Mouse (Mus musculus) cerebellum, adult 9-11 months (tissue): ENCODE measurements around the gene Gm20604.
A peak's percentile ranks its signal among the peaks of the same experiment; 100 is the strongest.

Experiments used
- DNase-seq: peaks from one replicate; pipeline ENCODE4 v3.0.0; 2022

Gene Gm20604

DNA sequence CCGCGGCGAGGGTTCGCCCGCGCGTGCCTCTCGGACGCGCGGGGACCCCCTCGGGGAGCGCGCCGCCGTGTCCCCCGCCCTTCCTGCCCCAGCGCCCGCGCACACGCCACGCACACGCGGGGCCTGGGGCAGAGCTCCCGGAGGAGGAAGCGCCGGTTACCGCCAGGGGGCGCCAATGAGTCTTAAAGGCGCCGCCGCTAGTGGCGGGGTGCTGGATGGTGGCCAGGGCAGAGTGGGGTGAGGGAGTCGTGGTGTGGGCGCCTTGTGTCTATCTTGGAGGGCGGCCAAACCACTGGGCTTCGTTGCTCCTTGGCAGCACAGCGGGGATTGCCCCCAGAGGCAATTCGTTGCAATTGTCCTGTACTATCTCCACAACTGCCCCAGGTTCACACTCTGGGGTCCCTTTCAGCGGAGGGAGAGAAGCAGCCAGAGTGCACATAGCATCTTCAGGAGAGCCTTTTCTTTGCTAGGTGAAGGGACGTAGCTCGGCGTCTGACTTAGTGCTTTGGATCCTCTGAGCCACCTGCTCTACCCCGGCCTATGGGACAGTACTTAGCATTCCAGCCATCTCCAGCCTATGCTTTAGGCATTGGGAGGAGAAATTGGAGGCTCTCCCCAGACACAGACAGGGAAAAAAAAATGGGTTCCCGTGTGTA lies 53.1 kb downstream of the Gm20604 start:
- peak; percentile 94 for DNase-seq

DNA sequence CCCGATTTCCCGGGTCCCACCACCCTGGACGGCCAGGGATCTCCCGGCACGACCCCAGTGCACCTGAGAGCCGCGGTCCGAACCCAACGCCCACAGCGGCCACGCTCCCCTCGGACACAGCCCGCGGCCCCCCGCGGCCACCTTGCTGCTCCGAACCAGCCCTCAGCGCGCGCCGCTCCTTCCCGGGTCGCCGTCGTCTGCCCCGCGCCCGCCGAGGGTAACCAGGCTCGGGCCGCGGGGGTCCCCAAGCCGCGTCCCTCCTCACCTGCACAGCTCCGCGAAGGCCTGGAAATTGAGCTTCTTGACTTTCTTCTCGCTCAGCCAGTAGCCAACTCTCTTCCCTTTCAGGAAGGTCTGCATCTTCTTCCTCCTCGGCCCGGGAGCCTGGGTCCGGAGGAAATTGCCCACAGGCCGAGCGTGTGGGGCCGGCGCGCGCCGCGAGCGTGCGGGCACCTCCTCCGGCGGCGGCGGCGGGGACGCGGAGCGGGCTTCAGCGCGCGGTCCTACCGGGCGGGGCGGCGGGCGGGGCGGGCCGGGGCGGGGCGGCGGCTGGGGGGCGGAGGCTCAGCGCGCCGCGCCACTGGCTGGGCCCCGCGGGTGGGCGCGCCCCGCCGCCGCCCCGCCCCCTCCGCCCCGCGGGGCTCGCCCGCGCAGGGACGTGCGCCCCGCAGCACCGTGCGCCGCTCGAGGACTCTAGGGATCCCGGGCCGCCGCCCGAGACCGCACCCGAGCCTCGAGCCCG lies 53.8 kb downstream of the Gm20604 start, which contains the start of gene Itpk1:
TSS of gene Itpk1 (minus strand) at position 474 of the 742 bp plus-strand sequence.
- DNase-seq: peak; percentile 75

DNA sequence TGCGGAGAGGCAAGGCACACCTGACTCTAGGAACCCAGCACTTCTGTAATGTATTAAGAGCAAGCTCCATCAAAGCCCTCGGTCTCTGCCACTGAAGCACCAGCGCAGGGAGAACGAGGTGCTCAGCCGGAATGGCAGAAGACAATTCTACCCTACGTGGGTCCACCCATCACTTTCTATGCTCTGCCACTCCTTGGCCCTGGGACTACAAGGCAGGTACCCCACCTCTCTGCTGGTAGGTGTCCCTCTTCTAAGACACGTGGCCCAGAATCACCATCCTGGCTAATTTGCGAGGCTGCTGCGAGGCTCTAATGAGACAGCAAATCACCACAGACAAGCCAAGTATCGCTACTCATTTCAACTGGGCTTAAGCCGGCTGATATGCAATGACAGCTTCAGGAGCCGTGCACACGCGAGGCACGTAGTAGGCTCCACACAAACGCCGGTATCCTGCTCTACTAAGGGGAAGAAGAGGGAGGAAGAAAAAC lies 54.5 kb downstream of the Gm20604 start:
- peak; percentile 67 for DNase-seq

GRCm38 (mm10) chr12:102703441-102703840 lies 55.0 kb downstream of the Gm20604 start:
- DNase-seq: peak; percentile 73

DNA sequence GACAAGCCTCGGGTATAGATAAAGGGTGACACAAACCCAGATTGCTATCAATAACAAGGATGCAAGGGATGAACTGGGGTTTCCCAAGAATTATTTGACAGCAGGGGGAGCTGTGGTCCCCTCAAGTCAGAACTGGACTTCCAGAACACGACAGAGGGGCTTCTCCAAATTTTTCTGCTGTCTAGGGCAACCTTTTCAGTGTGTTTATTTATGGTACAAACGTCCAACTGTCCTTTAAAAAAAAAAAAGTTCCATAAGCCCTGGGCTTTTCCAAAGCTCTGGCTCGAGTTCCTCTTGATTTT lies 55.4 kb downstream of the Gm20604 start:
- DNase-seq: peak; percentile 69

GRCm38 (mm10) chr12:102702356-102703110 lies 55.9 kb downstream of the Gm20604 start:
- DNase-seq: peak; percentile 76

DNA sequence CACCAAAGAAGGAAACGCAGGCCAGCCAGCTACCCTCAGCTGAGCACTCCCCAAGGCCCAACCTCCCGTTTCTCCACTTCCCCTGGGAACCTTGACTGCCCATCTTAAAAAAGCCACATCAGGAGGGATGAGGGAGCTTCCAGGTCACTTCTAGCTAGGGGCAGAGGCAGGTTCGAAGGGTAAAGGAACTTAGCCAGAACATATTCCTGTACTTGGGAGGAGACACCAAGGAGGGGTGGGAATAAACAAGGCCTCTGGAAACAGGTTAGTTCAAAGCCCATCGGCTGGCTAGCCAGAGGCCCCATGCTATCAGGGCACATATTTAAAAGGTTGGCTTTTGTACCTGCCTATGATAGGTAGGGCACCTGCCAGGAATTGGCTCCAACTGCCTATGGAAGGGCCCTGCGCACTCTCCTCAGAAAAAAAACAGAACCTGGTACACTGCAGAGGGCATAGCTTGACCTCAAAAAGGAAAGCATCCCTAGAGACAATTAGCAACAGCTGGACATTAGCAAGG lies 56.7 kb downstream of the Gm20604 start:
- peak; percentile 61 for DNase-seq

- no peak for DNase-seq
These were observed 58.0 kb downstream of the Gm20604 start for GRCm38 (mm10) chr12:102700453-102700852.

GRCm38 (mm10) chr12:102699156-102699555 lies 59.3 kb downstream of the Gm20604 start:
- no peak for DNase-seq

DNA sequence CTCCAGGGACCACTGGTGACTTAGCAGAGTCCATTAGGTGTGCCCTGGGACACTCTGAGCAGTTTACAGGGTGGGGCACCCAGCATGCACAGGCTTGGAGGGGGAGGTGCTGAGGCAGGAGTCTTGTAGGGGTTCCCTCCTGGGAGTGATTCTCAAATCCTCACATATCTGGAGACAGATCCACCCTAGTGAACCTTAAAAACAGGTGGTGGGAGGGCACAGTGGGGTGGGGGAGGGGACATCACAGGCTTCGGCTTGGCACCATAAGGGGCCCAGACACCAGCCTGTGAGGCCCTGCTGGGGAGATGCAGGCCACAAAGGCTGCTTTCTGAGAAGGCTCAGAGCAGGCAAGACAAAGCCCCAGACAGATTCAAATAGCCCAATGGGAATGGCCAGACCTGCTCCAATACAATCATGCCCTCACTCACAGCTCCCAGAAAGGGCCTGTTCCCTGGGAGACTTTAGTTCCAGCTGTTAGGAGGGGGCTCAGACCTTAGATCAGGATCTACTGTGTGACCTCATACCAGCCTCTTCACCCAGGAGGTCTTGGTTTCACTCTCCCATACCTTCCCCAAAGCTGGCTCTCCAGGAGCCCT lies 60.3 kb downstream of the Gm20604 start:
- peak; percentile 47 for DNase-seq

DNA sequence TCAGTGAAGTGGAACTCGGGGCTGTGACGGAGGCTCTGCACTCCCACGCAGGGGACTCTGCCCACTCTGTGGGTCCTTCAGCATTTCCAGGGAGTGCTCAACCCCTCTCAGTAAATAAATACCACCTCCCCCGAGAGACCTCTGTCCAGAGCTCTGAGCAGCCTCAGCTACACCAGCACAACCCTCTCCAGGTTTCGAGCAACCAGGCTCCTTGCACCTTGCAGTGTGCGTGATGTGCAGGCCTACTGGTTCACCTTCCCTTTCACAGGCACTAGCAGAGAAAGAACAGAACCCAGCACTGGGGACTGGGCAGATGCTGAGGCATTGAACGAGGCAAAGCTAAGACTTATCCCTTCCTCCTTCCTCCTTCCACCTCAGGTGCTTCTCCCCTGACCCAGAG lies 61.1 kb downstream of the Gm20604 start:
- DNase-seq: no peak

DNA sequence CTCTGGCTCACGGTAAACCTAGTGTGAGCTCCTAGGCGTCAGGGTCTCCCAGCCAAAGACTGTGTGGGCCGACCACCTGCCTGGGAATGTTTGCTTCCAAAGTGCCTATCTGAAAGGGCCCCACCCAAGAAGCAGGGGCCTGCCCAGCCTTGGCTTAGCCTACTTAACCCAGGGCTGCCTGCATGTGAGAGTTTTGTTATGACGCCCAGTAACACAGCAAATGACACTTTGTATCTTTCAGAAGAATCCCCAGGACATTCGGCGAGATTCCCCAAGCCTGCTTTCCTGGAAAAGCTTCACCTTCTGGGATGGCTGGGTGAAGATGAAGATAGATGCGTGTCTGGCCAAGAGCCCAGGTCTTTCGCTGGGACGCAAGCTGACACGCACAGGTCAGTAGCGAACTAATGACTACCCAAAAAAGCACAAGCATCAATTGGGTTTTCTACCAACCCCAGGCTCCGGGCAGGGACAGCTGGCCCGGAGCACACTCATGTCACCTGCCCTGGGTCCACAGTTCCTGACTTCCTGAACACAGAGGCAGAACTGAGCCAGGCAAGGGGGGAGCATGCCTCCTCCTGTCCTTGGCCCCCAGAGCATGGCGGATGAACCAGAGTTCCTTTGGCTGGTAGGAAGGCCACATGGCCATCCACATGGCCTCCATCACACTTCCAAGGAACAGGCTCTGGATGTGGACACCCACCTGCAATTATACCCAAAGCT lies 61.7 kb downstream of the Gm20604 start:
- peak; percentile 37 for DNase-seq

GRCm38 (mm10) chr12:102695369-102696239 lies 62.9 kb downstream of the Gm20604 start:
- DNase-seq: peak; percentile 53

- no peak for DNase-seq
These were observed 66.7 kb downstream of the Gm20604 start for GRCm38 (mm10) chr12:102691761-102692160.
